Mouse (Mus musculus) MEL (cell line): ENCODE data around the gene Azi2.
A peak's percentile ranks its signal among the peaks of the same experiment; 100 is the strongest.

Experiments
- MAX ChIP-seq: IDR thresholded peaks from 2 replicates; pipeline ENCODE4 v1.6.1; 2011; ENCODE audit warnings: low read length, improper control_type of control experiment
- MYB ChIP-seq: IDR thresholded peaks from 2 replicates; pipeline ENCODE4 v1.6.1; 2011; ENCODE audit warnings: mild to moderate bottlenecking, low read depth, low read length, improper control_type of control experiment
- NRF1 ChIP-seq: IDR thresholded peaks from 2 replicates; pipeline ENCODE4 v1.6.1; 2014; ENCODE audit warnings: low read depth, mild to moderate bottlenecking, inconsistent platforms, low read length, improper control_type of control experiment, moderate library complexity; ENCODE audit not compliant: poor library complexity, insufficient read depth, severe bottlenecking
- RCOR1 ChIP-seq: IDR thresholded peaks from 2 replicates; pipeline ENCODE4 v1.6.1; 2012; ENCODE audit warnings: low read depth, mild to moderate bottlenecking, inconsistent platforms, low read length, improper control_type of control experiment

GRCm38 (mm10) chr9:118029490-118029889 is 10.8 kb upstream of the Azi2 start:
- TF ChIP-seq RCOR1 (peak; percentile 22; the same call in 1 of the 2 replicates), NRF1 (no peak), MAX (no peak), MYB (0 out of 2 replicates have a peak, but pooled peaks have one; percentile 20)
